Mouse (Mus musculus) CD4-positive helper T cell, adult 2 months (primary cell): ENCODE data around the gene L3mbtl4.
"Not testable (repeated sequence)": the region's sequence is repeated elsewhere in the genome, so short reads cannot be mapped to it uniquely, and the experiment has no call there.

Experiments
- DNase-seq: peaks from one replicate; pipeline ENCODE4 v3.0.0-alpha.2; 2012; ENCODE audit warnings: low read depth, missing footprints, low spot score

L3mbtl4 gene

DNA sequence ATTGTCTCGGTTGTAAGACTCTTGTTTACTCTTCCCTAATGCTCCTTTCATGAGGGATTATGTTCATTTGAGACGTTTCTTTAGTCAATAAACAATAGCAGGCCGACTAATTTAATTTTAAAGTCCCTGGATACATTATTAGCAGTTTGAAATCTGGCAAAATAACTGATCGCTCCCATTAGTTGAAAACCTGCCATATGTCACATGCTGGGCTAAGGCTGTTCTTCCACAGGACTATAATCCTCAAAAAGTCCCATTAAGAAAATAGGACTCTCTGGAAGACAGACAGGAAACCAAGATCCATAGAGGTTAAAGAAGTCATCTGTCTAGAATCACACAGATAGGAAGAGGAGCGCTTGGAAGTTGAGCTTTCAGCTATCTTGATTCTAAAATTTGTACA lies 114.9 kb downstream of the L3mbtl4 start:
- DNase-seq: no peak

DNA sequence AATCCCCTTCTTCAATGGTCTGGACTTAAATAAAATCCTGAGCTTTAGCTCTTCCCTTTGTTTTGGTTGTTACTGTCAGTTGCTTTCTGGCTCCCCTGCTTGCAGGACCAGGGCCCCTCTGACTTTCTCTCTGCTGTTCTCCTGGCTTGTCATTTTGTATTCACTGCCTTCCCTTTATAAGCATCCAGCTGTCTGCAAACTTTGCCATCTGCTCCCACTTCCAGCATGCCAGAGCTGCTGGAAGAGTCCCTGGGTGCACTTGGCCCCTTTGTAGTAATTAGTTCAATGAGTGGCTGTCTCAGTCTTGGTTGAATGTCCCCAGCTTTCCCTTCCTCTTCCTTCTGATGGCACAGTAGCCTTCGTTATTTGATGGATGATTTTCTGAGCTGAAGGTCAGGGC lies 132.4 kb downstream of the L3mbtl4 start:
- DNase-seq: no peak

DNA sequence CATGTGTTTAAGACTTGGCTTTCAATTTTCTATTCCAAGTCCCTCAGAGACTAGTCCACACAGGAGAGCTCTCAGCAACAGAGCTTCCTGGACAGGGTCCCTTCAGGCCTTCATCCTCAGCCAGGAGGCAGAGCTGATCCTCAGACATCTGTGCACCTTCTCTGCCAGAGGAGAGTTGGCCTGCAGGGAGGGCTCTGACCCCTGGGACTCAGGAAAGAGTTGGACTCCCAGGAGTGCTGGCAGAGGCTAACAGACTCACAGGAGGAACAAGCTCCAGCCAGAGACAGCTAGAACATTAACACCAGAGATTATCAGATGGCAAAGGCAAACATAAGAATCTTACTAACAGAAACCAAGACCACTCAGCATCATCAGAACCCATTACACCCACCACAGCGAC lies 133.5 kb downstream of the L3mbtl4 start:
- not testable (repeated sequence) for DNase-seq

DNA sequence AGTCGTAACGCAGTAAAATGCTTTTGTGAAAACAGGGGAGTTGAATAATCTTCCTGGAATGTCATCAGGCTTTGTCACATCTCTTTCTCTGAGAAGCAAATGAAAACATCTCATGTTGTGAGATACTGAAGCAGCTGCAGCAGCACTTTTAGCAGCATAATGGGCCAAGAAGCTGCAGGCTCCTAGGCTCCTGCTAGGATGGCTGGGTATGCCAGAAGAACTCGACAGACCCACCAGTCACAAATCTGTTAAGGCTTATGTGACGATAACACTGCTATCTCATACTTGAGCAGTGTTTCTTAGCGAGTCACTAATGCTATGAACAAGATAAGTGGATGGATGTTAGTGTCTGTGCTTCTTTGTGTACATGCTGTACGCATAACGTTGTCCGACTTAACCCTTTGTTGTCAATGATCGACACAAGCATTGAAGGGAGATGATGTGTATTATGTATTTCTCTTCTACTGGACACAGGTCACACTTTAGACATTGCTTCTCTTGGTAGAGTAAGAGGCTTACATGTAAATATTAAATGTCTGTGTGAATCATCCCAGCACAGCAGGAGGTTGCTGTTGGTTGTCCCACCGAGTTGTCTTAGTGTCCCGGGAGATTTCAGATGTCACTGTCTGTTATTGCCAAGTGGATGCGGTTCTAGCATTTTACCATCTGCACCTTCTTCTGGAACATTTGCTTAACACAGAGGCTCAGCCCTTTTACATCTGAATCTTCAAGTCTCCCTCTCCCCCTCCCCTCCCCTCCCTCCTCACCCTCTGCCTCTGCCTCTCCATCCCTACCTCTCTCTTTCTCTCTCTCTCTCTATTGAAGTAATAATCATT lies 149.3 kb downstream of the L3mbtl4 start:
- DNase-seq: no peak

DNA sequence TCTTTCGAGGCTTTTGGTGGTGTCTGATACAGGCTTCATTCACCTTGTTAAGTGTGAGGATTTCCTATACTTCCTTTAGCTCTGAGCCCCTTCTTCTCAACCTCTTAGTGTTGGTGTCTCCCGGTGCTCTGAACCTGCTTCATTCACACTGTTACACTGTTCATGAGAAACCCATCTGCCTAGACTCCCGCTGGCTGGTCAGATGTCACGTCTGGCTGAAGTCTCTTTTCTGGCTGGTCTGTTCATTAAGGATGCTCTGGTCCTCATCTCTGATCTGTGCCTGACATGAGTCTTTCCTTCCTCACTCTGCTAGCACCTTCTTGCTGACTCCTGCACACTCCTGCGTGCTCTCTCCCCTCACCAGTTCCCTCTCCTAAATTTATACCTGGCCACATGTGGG lies 160.0 kb downstream of the L3mbtl4 start:
- no peak for DNase-seq

DNA sequence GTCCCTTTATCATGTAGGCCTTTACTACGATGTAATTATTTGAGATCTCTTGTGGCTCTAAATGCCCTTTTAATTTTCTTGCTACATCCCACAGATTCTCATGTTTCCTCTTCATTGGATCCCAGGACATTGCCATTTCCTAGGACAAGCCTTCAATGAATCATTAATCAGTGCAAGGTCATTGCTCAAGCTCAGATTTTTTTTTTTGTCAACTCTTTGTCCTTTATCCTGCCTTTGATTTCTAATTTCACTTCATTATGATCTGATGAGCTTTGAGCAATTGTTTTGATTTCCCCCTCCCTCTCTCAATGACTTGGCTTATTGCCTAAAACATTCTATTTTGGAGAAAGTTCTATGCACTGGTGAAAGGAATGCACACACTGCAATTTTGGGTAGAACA lies 177.3 kb downstream of the L3mbtl4 start:
- no peak for DNase-seq

DNA sequence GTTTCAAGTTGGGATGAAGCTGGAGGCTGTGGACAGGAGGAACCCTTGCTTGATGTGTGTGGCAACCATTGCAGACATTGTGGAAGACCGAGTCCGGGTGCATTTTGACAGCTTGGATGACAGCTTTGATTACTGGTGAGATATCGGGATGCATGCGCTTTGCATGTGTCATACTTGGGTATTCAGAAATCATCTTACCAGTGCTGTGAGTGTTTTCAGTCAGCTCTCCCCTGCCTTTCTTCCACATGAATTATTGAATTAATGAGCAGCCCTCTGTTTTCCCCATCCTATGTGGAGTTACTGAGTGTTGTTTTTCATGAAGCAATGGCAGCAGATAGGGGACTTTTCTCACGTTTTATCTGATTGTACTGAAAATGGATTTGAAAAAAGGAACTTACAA lies 187.9 kb downstream of the L3mbtl4 start:
- DNase-seq: no peak

DNA sequence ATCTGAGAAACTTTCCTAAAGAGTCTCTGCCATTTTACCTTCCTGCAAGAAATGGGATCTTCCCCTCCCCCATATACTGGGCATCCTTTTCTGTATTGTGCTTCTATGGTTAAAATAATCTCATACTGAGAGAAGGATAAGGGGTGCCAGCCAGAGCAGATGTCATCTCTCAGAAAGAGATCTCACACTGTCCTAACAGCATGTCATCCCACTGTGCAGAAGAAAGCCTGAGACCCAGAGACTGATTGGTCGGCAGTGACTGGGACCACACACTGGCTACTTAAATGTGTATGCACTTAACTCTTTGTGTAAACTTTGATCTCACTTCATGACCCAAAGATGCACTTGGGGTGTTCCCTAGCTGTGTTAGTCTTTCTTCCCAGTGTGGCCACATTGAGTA lies 193.7 kb downstream of the L3mbtl4 start:
- DNase-seq: no peak

DNA sequence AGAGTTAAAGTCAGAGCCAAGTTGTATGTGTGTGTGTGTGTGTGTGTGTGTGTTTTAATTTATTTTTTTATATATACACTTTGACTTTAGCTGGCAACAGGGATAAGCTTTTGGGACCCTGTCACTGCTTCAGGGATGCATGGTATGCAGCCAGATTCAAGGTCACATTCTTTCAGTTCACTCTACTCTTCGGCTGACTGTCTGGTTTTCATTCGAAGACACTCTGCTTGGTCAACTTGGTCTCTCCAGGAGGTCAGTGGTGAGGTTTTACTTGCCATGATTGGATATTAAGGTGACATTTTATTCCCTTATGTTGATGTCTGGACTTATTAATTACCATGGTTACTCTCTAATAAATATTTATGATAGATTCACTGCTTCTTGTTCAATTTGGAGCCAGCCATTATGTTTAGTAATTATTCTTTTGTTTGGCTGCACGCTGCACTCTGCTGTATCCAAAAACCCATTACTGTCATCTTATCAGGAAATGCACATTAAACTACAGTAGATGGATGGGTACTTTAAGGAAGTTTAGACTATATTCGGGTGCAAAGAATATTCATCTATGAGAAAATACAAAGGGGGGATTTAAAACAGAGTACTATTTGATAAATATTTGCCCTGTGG lies 216.6 kb downstream of the L3mbtl4 start:
- DNase-seq: no peak

DNA sequence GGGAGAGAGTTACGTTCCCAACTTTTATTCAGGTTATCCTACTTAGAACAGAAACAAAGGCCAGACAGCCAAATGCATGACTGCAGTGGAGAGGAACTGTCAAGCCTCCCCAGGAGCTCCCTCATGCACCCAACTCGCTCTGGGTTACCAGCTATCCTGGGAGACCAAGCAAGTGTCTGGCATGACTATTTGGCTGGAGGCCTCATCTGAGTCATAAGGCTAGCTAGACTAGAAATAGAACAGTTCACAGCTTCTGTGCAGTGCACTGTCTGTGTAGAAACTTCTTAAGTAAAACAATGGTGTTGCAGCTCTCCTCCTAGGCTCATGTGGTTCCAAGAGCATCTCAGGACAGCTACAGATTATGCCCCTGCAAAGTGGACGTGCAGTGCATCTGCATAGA lies 218.6 kb downstream of the L3mbtl4 start:
- DNase-seq: no peak

DNA sequence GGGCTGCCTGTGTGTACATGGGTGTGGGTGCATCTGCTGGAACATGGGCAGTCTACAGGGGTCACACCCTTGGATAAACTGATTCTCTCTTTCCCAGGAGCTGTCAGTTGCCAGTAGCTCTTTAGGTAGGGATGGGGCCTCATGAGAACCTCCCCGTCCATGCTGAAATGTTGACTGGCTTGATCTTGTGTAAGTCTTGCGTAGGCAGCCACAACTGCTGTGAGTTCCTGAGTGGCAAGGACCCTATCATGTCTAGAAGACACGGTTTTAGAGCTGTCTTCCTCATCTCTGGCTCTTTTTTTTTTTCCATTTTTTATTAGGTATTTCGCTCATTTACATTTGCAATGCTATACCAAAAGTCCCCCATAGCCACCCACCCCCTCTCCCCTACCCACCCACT lies 229.4 kb downstream of the L3mbtl4 start:
- DNase-seq: not testable (repeated sequence)

DNA sequence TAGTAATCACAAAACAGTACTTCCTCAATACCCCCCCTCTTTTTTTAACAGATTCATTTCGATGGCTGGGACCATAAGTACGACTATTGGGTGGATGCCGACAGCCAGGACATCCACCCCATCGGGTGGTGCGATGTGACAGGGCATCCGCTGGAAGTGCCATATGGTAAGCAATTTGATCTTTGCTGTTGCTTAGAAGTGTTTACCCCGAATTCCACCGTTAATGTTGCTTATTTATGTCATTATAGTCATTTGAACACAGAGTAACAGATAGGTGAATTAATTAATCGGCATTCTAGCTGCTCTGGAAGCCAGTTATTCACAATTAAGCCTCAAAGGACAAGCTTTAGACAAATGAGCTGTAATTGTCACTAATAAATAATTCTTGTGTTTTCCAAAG lies 286.1 kb downstream of the L3mbtl4 start:
- DNase-seq: no peak

DNA sequence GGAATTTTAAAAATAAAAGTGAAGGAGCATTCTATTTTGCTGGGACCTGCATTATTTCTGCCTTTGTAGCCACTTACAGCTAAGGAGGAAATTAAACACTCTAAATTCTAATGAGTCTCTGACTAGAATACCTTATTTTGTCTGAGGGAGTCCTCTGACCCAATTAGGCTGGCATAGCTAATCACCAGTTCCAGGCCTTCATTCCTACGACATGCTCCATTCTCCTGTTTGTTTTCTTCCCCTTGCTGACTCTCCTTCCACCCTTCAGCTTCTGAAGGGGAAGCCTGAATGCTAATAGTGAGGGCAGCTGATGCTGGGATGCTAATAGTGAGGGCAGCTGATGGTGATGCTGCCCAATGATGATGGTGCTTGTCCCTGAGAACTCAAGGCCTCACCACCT lies 286.7 kb downstream of the L3mbtl4 start:
- no peak for DNase-seq

DNA sequence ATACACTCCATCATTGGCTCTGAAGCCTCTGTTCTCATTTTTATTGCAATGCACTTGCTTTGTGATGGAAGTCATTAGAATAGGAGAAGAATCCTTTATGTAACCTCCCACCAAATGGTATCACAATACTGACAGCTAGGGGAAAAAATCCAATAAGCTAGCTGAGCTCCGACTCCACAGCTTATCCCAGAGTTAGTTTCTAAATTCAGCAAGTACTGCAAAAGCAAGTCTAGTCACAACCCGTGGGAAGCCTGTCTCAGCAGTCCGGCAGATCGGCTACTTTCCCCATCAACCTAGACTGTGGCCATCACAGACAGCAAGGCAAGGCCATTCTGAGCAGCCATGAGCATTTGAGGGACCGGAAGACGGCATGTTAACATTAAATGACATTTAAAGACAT lies 298.2 kb downstream of the L3mbtl4 start:
- DNase-seq: no peak

DNA sequence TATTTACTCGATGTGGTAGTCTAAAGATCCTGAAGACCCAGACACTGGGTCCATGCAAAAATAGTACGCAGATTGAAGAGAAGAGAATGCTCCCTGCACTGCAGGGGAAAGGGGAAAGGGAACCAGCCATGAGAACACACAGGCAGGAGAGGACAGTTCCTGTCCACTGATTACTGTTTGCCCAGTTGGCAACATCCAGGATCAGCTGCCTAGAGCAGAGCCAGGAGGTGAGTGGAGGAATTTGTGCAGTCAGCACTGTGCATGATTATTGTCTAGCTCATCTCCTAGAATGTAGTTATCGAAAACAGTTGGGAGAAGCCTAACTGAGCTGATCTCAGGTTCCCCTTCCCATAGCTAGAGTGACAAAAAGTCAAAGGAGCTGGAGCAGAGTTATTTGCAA lies 311.6 kb downstream of the L3mbtl4 start:
- no peak for DNase-seq

DNA sequence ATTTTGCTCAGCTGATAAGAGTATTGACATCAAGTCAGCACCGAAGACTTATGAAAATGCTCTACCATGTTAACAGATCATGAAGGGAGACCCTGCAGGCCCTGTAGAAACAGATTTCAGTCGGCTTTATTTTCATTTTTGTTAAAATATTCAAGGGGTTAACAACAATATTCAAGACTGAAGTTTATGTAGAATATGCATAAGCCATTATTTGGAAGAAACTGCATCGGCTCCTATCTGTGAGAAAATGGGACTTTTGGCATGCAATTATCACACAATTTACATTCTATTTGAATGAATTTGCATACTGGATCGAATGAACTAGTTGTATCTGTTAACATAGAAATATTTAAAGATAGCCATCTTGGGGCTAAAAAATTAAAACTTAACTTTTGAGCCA lies 318.0 kb downstream of the L3mbtl4 start:
- no peak for DNase-seq

DNA sequence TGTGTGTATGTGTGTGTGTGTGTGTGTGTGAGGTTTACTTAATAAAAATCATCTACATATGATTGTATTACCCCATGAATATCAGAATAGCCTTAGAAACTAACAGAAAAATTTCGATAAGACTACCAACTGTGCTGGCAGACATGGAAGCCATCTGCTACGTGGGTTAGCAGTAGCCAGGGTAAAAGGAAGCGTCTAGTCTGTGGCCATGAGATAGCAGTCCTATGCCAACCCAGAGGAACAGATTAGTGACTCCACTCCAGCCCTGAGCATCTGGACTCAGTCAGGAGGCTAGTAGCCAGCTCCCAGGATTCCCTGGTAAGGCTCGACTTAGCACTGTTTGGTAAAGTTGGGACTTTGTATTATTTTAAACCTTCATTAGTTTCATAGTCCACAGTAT lies 329.1 kb downstream of the L3mbtl4 start:
- DNase-seq: no peak

DNA sequence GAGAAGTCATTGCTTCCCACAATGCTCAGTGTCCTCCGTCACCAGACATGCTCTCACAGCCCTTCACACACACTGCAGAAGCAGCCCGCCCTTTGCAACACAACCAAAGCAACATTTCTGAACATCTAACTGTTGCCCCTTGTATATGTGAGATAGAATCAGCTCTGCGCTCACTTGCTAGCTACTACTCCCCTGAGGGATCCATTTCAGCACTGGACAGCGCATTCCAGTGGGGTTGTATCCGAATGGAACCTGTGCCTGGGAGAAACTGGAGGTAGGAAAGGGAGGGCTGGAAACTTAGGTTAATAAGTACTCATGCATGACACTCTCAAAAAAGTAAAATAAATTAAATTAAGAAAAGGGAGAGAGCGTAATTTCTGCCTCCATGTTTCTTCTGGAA lies 334.1 kb downstream of the L3mbtl4 start:
- no peak for DNase-seq

DNA sequence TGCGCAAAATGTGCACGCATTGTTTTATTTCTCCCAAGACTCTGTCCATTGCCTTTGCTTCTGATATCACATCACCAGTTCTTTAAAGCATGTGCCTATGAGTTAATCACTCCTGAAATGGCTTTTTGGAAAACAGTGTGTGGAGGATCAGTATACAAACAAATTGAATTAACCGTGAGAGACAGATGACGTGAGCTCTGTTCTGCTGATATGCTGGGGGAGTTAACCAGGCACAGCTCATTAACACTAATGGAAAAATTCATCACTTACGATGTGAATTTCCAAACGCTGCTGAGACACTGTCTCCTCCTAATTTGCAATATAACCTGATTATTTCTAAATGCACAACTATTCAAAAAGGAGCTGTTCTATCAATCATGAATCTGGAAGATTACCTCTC lies 337.6 kb downstream of the L3mbtl4 start:
- no peak for DNase-seq

DNA sequence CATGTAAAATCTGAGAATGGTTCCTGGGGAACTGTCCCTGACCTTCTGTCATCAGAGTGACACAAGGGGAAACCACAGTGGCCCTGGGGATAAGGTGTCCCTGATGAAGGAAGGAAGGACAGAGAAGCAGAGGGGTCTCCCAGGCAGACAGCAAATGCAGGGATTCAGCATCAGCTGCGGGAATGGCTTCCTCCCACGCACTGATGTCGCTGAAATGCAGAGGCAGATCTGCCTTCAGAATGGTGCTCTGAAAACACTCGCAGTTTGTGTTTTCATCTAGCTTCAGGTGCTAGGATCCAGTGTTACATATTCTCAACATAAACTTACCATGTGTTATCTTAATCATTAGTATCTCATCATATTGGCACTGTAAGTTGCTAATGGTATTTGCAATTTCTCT lies 351.7 kb downstream of the L3mbtl4 start:
- no peak for DNase-seq

DNA sequence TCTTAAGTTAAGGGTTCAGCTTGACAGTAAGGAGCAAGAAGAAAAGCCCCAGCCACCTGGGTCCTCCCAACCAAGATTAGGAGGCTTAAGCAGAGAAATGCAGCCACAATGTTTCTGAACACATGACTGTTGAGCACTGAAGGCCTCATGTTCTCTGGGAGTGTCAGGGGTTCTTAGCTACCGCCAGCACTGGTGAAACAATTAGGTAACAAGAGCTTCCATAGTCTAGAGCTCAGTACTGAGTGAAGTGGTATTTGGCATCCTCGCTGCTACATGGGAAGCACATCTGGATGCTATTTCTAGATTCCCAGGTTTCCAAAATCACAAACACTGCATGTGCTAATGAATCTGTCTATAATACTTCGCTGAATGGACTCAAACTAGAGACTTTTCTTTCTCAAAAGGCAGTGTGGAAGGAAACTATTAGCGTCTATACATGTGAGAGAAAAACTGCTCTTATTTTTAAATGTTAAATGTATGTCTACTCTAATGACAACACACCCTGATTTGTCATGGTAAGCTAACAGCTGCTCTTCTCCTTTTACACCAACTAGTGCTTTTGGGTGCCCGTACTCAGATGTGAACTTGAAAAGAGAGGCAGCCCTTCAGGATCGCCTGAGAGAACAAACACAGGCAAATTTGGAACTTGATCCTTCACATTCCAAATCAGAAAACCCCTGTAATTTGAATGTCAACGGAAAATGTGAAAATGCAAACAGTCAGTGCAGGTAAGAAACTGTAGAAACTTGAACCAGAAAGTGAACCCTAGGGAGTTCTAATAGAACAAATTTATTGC lies 356.2 kb downstream of the L3mbtl4 start:
- DNase-seq: no peak

DNA sequence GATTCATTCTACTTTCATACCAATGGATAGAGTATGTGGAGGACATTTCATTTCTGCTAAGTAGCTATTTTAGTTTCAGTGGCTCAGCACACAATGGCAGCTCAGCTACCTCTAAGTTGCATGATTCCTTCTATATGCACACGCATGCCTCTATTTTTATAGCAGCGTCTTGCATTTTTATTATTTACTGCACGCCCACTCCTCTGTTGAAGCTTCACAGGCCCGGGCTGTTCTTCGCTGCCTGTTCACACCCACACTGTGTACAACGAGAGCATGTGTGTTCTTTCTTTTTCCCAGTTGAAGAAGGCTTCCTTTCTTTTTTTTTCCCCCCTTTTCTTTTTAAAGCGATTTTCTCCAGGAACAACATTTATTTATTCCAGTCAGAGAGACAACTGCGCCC lies 357.8 kb downstream of the L3mbtl4 start:
- DNase-seq: no peak

DNA sequence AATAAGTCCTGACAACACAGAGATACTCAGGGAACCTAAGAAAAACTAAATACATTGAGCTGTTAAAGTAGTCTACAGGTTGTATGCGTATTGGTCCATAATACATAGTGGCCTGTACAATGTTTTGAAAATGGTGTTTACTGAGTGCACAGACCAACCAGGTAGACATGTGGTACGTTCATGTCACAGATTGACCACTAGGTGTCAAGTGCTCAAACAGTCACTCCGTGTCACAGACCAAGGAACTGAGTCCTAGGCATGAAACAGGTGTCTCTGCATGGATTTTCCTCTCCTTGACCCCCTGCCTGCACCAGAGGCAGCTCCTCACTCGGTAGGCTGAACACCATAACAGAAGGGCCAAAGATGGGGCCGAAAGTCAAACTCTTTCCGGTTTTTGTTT lies 366.6 kb downstream of the L3mbtl4 start:
- no peak for DNase-seq
